Mouse (Mus musculus) lung, postnatal 4 days (tissue): ENCODE measurements around the gene Galnt3.

Experiments used
- DNase-seq, 2 experiments: peaks; one replicate each; pipeline ENCODE4 v3.0.0; 2021

Galnt3 gene

GRCm38 (mm10) chr2:66103740-66104436 lies 20.9 kb downstream of the Galnt3 start:
- DNase-seq = no peak

- no peak for DNase-seq
Observed at GRCm38 (mm10) chr2:66101686-66102304, 23.0 kb downstream of the Galnt3 start.

GRCm38 (mm10) chr2:66100671-66101351 lies 24.0 kb downstream of the Galnt3 start:
- no peak for DNase-seq

- DNase-seq = no peak
Observed at GRCm38 (mm10) chr2:66100239-66100638, 24.6 kb downstream of the Galnt3 start.

- DNase-seq = no peak
Observed at GRCm38 (mm10) chr2:66094622-66095181, 30.1 kb downstream of the Galnt3 start.

- no peak for DNase-seq
Observed at GRCm38 (mm10) chr2:66091296-66091695, 33.5 kb downstream of the Galnt3 start.

GRCm38 (mm10) chr2:66081876-66082275 lies 42.9 kb downstream of the Galnt3 start:
- DNase-seq = peak; percentile 15 to 44

GRCm38 (mm10) chr2:66080731-66081130 lies 44.1 kb downstream of the Galnt3 start:
- DNase-seq = no peak

GRCm38 (mm10) chr2:66069454-66069853 lies 55.3 kb downstream of the Galnt3 start:
- no peak for DNase-seq

GRCm38 (mm10) chr2:66063291-66063690 lies 61.5 kb downstream of the Galnt3 start:
- DNase-seq = peak in 1 of 2 experiments; percentile 2

GRCm38 (mm10) chr2:66044405-66045089 lies 80.2 kb downstream of the Galnt3 start:
- no peak for DNase-seq

- no peak for DNase-seq
Observed at GRCm38 (mm10) chr2:66043441-66044404, 81.1 kb downstream of the Galnt3 start.

GRCm38 (mm10) chr2:66041917-66042419 lies 82.8 kb downstream of the Galnt3 start:
- peak in 1 of 2 experiments; percentile 13 for DNase-seq

GRCm38 (mm10) chr2:66041203-66041916 lies 83.4 kb downstream of the Galnt3 start:
- no peak for DNase-seq

- no peak for DNase-seq
Observed at GRCm38 (mm10) chr2:66040611-66041010, 84.2 kb downstream of the Galnt3 start.

GRCm38 (mm10) chr2:66034907-66035679 lies 89.7 kb downstream of the Galnt3 start:
- DNase-seq = no peak
